Mouse (Mus musculus): Measurements from ENCODE around the gene Ggnbp2.

DNA sequence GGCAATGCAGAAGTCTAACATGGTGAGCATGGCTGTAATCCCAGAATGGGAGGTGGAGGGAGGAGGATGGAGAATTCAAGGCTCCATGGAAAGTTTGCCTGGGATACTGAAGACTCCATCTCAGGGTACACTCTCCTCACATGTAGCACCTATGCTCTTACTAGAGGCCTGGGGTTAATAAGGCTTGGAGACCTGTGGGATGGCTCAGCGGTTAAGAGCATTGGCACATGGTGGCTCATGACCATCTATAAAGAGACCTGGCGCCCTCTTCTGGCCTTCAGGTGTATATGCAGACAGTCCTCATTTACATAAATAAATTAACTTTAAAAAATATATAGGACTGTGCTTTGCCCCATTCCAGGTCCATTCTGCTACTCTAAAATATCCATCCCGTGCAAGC, 48.7 kb upstream of the Ggnbp2 start:
- TF ChIP-seq CTCF (IDR thresholded peaks at IDR 0.05; ENCODE audit: low read depth, low read length): peak; percentile 36
- no peak for TF ChIP-seq TAL1 (conservative IDR thresholded peaks at IDR 0.05; ENCODE audit: low read depth, low read length)
- TF ChIP-seq GATA1 (IDR thresholded peaks at IDR 0.05; ENCODE audit: borderline replicate concordance, low read length): no peak
